Mouse (Mus musculus) G1E (cell line): ENCODE data around the gene Colgalt1. TPM values are rescaled to one million over a fixed set of nuclear protein-coding genes. Genes with fewer than 3 reads are reported as not detected.
A peak's percentile ranks its signal among the peaks of the same experiment; 100 is the strongest.

Source experiments
- ATAC-seq: 2 replicates; pipeline ENCODE4 v1.8.0; 2016; ENCODE audit warnings: mild to moderate bottlenecking; ENCODE audit not compliant: insufficient number of reproducible peaks, poor library complexity, low FRiP score, severe bottlenecking; ENCODE audit errors: extremely low read depth
- DNase-seq: peaks from one replicate; pipeline ENCODE4 v3.0.0; 2012; ENCODE audit warnings: low spot score
- H3K27me3 ChIP-seq: 2 replicates; pipeline ENCODE4 v1.6.1; 2012; ENCODE audit warnings: mild to moderate bottlenecking, low read length, inconsistent platforms; ENCODE audit not compliant: insufficient read depth
- H3K36me3 ChIP-seq: replicated peaks from 2 replicates; pipeline ENCODE3; 2012; ENCODE audit warnings: mild to moderate bottlenecking, inconsistent platforms
- H3K4me1 ChIP-seq: 2 replicates; pipeline ENCODE4 v1.6.1; 2012; ENCODE audit warnings: low read depth, low read length, inconsistent platforms, mixed read lengths; ENCODE audit not compliant: insufficient read depth
- H3K4me3 ChIP-seq: 2 replicates; pipeline ENCODE4 v1.5.1; 2012; ENCODE audit warnings: low read depth, mild to moderate bottlenecking, inconsistent platforms, low read length, moderate library complexity, mixed read lengths
- H3K9me3 ChIP-seq: replicated peaks from 2 replicates; pipeline ENCODE4 v1.6.1; 2012; ENCODE audit warnings: inconsistent platforms
- CTCF ChIP-seq: IDR thresholded peaks from 2 replicates; pipeline ENCODE4 v1.5.1; 2012; ENCODE audit warnings: low read depth, low read length, inconsistent platforms, mixed read lengths
- GATA1 ChIP-seq: IDR thresholded peaks from 2 replicates; pipeline ENCODE4 v1.6.1; 2012; ENCODE audit warnings: borderline replicate concordance, low read length, inconsistent platforms, mixed read lengths
- GATA2 ChIP-seq: IDR thresholded peaks from 2 replicates; pipeline ENCODE4 v1.6.1; 2012; ENCODE audit warnings: low read depth, low read length, inconsistent platforms, borderline replicate concordance
- POLR2AphosphoS5 ChIP-seq: IDR thresholded peaks from 2 replicates; pipeline ENCODE4 v1.6.1; 2012; ENCODE audit warnings: low read depth, low read length, inconsistent platforms; ENCODE audit not compliant: insufficient replicate concordance
- TAL1 ChIP-seq: conservative IDR thresholded peaks from 2 replicates; pipeline ENCODE4 v1.6.1; 2012; ENCODE audit warnings: low read depth, low read length, inconsistent platforms, mixed read lengths
- polyA plus RNA-seq: library from polyadenylated mRNA; stranded (reverse); fragments of >175 nt; gene quantifications from 2 replicates; pipeline ENCODE4 v1.2.3, GENCODE M21; 2012
- total RNA-seq, 2 experiments: library from RNA; stranded (forward) in 1 of 2; stranded (reverse) in 1 of 2; fragments of 200-1000 nt in 1 of 2; fragments of >200 nt in 1 of 2; fragmentation: Nextera tagmentation in 1 of 2; gene quantifications; 2 replicates each; pipeline ENCODE4 v1.2.3; 2014 to 2017

Colgalt1 gene
- total and polyA plus RNA-seq, 3 experiments: 30.5 to 38.7 (median 37.6) TPM

- H3K36me3 ChIP-seq: peaks cover 46% of the 10 kb centered on the region
- peaks cover 48% of the 10 kb centered on the region for H3K4me1 ChIP-seq
- DNase-seq: peak; percentile 42
- no peak for ATAC-seq
- H3K4me3 ChIP-seq: peak overlapping the region; percentile 18; the same call in 1 of the 2 replicates
- H3K9me3 ChIP-seq: peaks cover 13% of the 10 kb centered on the region
- no peak for TF ChIP-seq POLR2AphosphoS5
- no peak for TF ChIP-seq GATA2
- TF ChIP-seq CTCF: no peak
- TF ChIP-seq GATA1: no peak
- no peak for TF ChIP-seq TAL1
- peaks cover 37% of the 10 kb centered on the region for H3K27me3 ChIP-seq
These were observed 18.4 kb downstream of the Colgalt1 start for GRCm38 (mm10) chr8:71629096-71629697.

- Histone ChIP-seq H3K4me1 (peaks cover 54% of the 10 kb centered on the region), H3K4me3 (peak overlapping the region; percentile 18; the same call in 1 of the 2 replicates), H3K27me3 (peaks cover 43% of the 10 kb centered on the region), H3K9me3 (peaks cover 13% of the 10 kb centered on the region), H3K36me3 (peaks cover 40% of the 10 kb centered on the region)
- DNase-seq (no peak), ATAC-seq (no peak)
- TF ChIP-seq CTCF: no peak
- no peak for TF ChIP-seq TAL1
- no peak for TF ChIP-seq GATA1
- TF ChIP-seq POLR2AphosphoS5: no peak
- no peak for TF ChIP-seq GATA2
These were observed 19.0 kb downstream of the Colgalt1 start for GRCm38 (mm10) chr8:71629781-71630212.

- TF ChIP-seq TAL1 (no peak), CTCF (no peak), POLR2AphosphoS5 (no peak), GATA2 (no peak), GATA1 (no peak)
- DNase-seq (no peak), ATAC-seq (no peak)
- Histone ChIP-seq H3K36me3 (peaks cover 30% of the 10 kb centered on the region), H3K27me3 (peaks cover 52% of the 10 kb centered on the region), H3K9me3 (peaks cover 13% of the 10 kb centered on the region), H3K4me1 (peaks cover 54% of the 10 kb centered on the region), H3K4me3 (no peak overlapping the region)
These were observed 20.0 kb downstream of the Colgalt1 start for GRCm38 (mm10) chr8:71630761-71631160.

GRCm38 (mm10) chr8:71631897-71632296, 21.1 kb downstream of the Colgalt1 start:
- Histone ChIP-seq H3K36me3 (peaks cover 20% of the 10 kb centered on the region), H3K9me3 (peaks cover 13% of the 10 kb centered on the region), H3K4me1 (peaks cover 54% of the 10 kb centered on the region), H3K27me3 (peaks cover 63% of the 10 kb centered on the region), H3K4me3 (no peak overlapping the region)
- TF ChIP-seq GATA2 (no peak), CTCF (no peak), TAL1 (no peak), GATA1 (no peak), POLR2AphosphoS5 (no peak)
- DNase-seq (no peak), ATAC-seq (no peak)

- ATAC-seq (no peak), DNase-seq (peak; percentile 50)
- peaks cover 13% of the 10 kb centered on the region for H3K9me3 ChIP-seq
- TF ChIP-seq POLR2AphosphoS5: no peak
- no peak for TF ChIP-seq GATA1
- no peak for TF ChIP-seq CTCF
- no peak for TF ChIP-seq GATA2
- TF ChIP-seq TAL1: no peak
- H3K36me3 ChIP-seq: peaks cover 10% of the 10 kb centered on the region
- peaks cover 46% of the 10 kb centered on the region for H3K4me1 ChIP-seq
- H3K4me3 ChIP-seq: no peak overlapping the region
- peaks cover 71% of the 10 kb centered on the region for H3K27me3 ChIP-seq
These were observed 22.4 kb downstream of the Colgalt1 start for GRCm38 (mm10) chr8:71633164-71633563.

- TF ChIP-seq POLR2AphosphoS5: no peak
- TF ChIP-seq CTCF: no peak
- no peak for TF ChIP-seq TAL1
- TF ChIP-seq GATA1: no peak
- no peak for TF ChIP-seq GATA2
- Histone ChIP-seq H3K4me3 (no peak overlapping the region), H3K27me3 (peaks cover 73% of the 10 kb centered on the region)
These were observed 23.3 kb downstream of the Colgalt1 start for GRCm38 (mm10) chr8:71633981-71634667.

More at GRCm38 (mm10) chr8:71633981-71634667, 23.3 kb downstream of the Colgalt1 start:
- ATAC-seq (no peak), DNase-seq (no peak)
- peaks cover 7% of the 10 kb centered on the region for H3K36me3 ChIP-seq
- H3K4me1 ChIP-seq: peaks cover 47% of the 10 kb centered on the region
- peaks cover 10% of the 10 kb centered on the region for H3K9me3 ChIP-seq
